14 mouse cellular contexts compared by ENCODE assay signal in genomic region chr2:127080591-127081218, GRCm38 (mm10). TPM values are rescaled to one million over a fixed set of nuclear protein-coding genes. Genes with fewer than 3 reads are reported as not detected.
DNase-seq lines count a peak whose midpoint lies in the region; ATAC-seq lines count a peak whose summit lies in the region.
"Had no signal": no experiment of that assay in that cellular context is flagged by ENCODE, and none has a peak within 500 bp of the region (broad histone marks: within the 10 kb centered on the region; RNA-seq: fewer than 3 reads in every experiment).

No protein-coding gene starts in this region.

- DNase-seq in kidney, postnatal 14 days = no peak
- DNase-seq in liver = peak; percentile 40
- DNase-seq in embryo, embryonic 11 days = no peak
- DNase-seq in left cerebral cortex, adult 8-10 months (ENCODE audit: low spot score in 2 of 2) = no peak
- DNase-seq in spleen, postnatal 36 days (ENCODE audit: low spot score in 2 of 2) = no peak
- DNase-seq: adrenal gland, adult 8-10 months; cerebellum, postnatal 14 days; lung, adult 2 months; right cerebral cortex, postnatal 14 days had no signal

- no peak overlapping the region for H3K4me3 ChIP-seq in kidney, embryonic 15.5 days (replicated peaks)
- peak overlapping the region; percentile 24; the same call in 1 of the 2 replicates for H3K4me3 ChIP-seq in brown adipose tissue, adult 24 weeks (ENCODE audit: insufficient read depth, low read depth, low read length)
- H3K4me3 ChIP-seq in macrophage (ENCODE audit: inconsistent target) = peak overlapping the region; percentile 19
- H3K4me3 ChIP-seq: forebrain, embryonic 12.5 days had no signal

- 88% methylated on average over 11 of the region's 11 CpGs for WGBS in kidney, embryonic 15.5 days
- WGBS in macrophage (ENCODE audit: missing documents) = 89% methylated on average over 11 of the region's 11 CpGs

- ATAC-seq in kidney, embryonic 15.5 days (replicated peaks; ENCODE audit: low FRiP score) = no peak
- ATAC-seq: midbrain, embryonic 16.5 days had no signal

- peaks cover 66% of the 10 kb centered on the region for H3K79me2 ChIP-seq in macrophage (ENCODE audit: inconsistent target)

- peak overlapping the region; percentile 59; the same call in 1 of the 2 replicates for H3K27ac ChIP-seq in kidney, embryonic 15.5 days
- H3K27ac ChIP-seq in brown adipose tissue, adult 24 weeks (replicated peaks; ENCODE audit: low read depth, low read length) = peak overlapping the region; percentile 95
- peak overlapping the region; percentile 99 for H3K27ac ChIP-seq in macrophage
- H3K27ac ChIP-seq: forebrain, embryonic 12.5 days had no signal

- H3K27me3 ChIP-seq in kidney, embryonic 15.5 days = no peaks in the 10 kb centered on the region
- H3K27me3 ChIP-seq: forebrain, embryonic 12.5 days had no signal

- H3K4me1 ChIP-seq in kidney, embryonic 15.5 days = no peaks in the 10 kb centered on the region
- peaks cover 3% of the 10 kb centered on the region; the same call in 1 of the 2 replicates for H3K4me1 ChIP-seq in brown adipose tissue, adult 24 weeks (ENCODE audit: control insufficient read depth, insufficient read depth, insufficient read length, low read length)
- H3K4me1 ChIP-seq: forebrain, embryonic 12.5 days had no signal

- H3K9ac ChIP-seq in kidney, embryonic 15.5 days = no peak overlapping the region
- H3K9ac ChIP-seq: forebrain, embryonic 12.5 days had no signal

- H3K36me3 ChIP-seq in kidney, embryonic 15.5 days = no peaks in the 10 kb centered on the region; the same call in 1 of the 2 replicates
- 0 out of 2 replicates have a peak, but pooled peaks cover 5% of the 10 kb centered on the region for H3K36me3 ChIP-seq in macrophage (ENCODE audit: inconsistent target)
- H3K36me3 ChIP-seq: forebrain, embryonic 12.5 days had no signal

- no peak overlapping the region for H3K4me2 ChIP-seq in kidney, embryonic 15.5 days
- H3K4me2 ChIP-seq: forebrain, embryonic 12.5 days had no signal

- no peaks in the 10 kb centered on the region for H3K9me3 ChIP-seq in kidney, embryonic 15.5 days (replicated peaks)
- H3K9me3 ChIP-seq: forebrain, embryonic 12.5 days had no signal

RNA-seq across cellular contexts. Expression of gene Blvra, which starts 10.2 kb away (rescaled TPM):
- polyA plus RNA-seq in kidney, embryonic 15.5 days (2015; fragmentation: Nextera tagmentation; extraction: Ambion mirVana) = 43.6 and 43.7 TPM in 2 replicates
- 68.1 and 106 TPM in 2 replicates for polyA plus RNA-seq in brown adipose tissue, adult 24 weeks (2012; ENCODE audit: insufficient read depth, insufficient read length, missing spikeins)
- total RNA-seq in macrophage (2018; cell fraction: chromatin; rRNA removed) = 100 to 1,000 TPM in 4 of 26 experiments, 10 to 100 TPM in 21, 1 to 10 TPM in 1; 8.0 to 109 (median 72.4) TPM
- 100 to 1,000 TPM in 25 of 26 experiments, 10 to 100 TPM in 1; 96.6 to 202 (median 145) TPM for total RNA-seq in macrophage (2018; cell fraction: cytosol; rRNA removed)
- total RNA-seq in macrophage (2018; cell fraction: nucleus; rRNA removed) = 100 to 1,000 TPM in 4 of 26 experiments, 10 to 100 TPM in 22; 23.0 to 124 (median 80.0) TPM
- polyA plus RNA-seq in macrophage (2018) = 157 to 191 TPM (median 182 TPM) in 3 replicates
- 10 to 100 TPM; 26.2 to 32.0 (median 29.1) TPM for total RNA-seq in left cerebral cortex, adult 8-10 months (2022)

RNA-seq across cellular contexts. Expression of gene Ncaph, which starts 53.0 kb away (rescaled TPM):
- 90.2 and 90.5 TPM in 2 replicates for polyA plus RNA-seq in kidney, embryonic 15.5 days (2015; fragmentation: Nextera tagmentation; extraction: Ambion mirVana)
- polyA plus RNA-seq in brown adipose tissue, adult 24 weeks (2012; ENCODE audit: insufficient read depth, insufficient read length, missing spikeins) = 1.0 and 1.5 TPM in 2 replicates
- 10 to 100 TPM in 10 of 26 experiments, 1 to 10 TPM in 13, under 1 TPM in 3; 0.61 to 25.6 (median 6.6) TPM for total RNA-seq in macrophage (2018; cell fraction: chromatin; rRNA removed)
- 10 to 100 TPM in 15 of 26 experiments, 1 to 10 TPM in 11; 4.6 to 23.5 (median 10.4) TPM for total RNA-seq in macrophage (2018; cell fraction: cytosol; rRNA removed)
- total RNA-seq in macrophage (2018; cell fraction: nucleus; rRNA removed) = 10 to 100 TPM in 7 of 26 experiments, 1 to 10 TPM in 19; 2.0 to 29.2 (median 5.3) TPM
- 7.7 to 21.8 TPM (median 19.2 TPM) in 3 replicates for polyA plus RNA-seq in macrophage (2018)
- total RNA-seq in left cerebral cortex, adult 8-10 months (2022) = 1 to 10 TPM; 1.6 to 3.5 (median 3.1) TPM
